Mouse (Mus musculus): Measurements from ENCODE around the gene Bcl2a1a.
"Not testable (repeated sequence)": the region's sequence is repeated elsewhere in the genome, so short reads cannot be mapped to it uniquely, and the experiment has no call there.

DNA sequence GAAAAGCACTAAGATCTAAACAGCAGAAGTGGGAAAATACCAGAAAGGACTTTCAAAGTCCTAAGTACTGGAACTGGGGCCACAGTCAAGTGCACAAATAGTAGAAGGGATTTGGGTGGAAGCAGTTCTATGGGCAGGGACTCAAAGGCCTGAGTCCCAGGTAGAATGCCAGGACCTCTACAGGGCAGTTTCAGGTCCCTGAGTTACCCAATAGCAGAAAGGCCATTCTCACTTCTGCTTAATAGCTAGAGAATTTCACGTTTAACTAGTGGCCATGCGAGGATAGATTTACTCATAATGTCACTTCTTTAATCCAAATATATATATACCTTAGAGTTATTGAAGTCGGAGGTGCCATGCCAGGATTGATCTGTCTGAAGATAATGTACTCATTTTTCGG, 20.2 kb downstream of the Bcl2a1a start:
- TF ChIP-seq CTCF (IDR thresholded peaks at IDR 0.05; ENCODE audit: borderline replicate concordance, control insufficient read depth, extremely low read depth, insufficient read depth, low read length, poor library complexity); POLR2A (IDR thresholded peaks at IDR 0.05; ENCODE audit: control insufficient read depth, extremely low read depth, insufficient read depth, low read length, poor library complexity): not testable (repeated sequence)

Measured in thymus, adult 2 months (tissue).